ENCODE assay signal across 11 mouse cellular contexts in genomic region chr4:85916034-85916433, GRCm38 (mm10).
DNase-seq lines count a peak whose midpoint lies in the region; ATAC-seq and TF ChIP-seq lines count a peak whose summit lies in the region.
"Had no signal": no experiment of that assay in that cellular context is flagged by ENCODE, and none has a peak within 500 bp of the region (broad histone marks: within the 10 kb centered on the region; RNA-seq: fewer than 3 reads in every experiment).

No protein-coding gene starts in this region.

- no peak overlapping the region for H3K9ac ChIP-seq in embryonic facial prominence, embryonic 13.5 days
- H3K9ac ChIP-seq in limb, embryonic 15.5 days: no peak overlapping the region
- H3K9ac ChIP-seq: liver, embryonic 15.5 days had no signal

- no peaks in the 10 kb centered on the region for H3K36me3 ChIP-seq in embryonic facial prominence, embryonic 13.5 days
- no peaks in the 10 kb centered on the region for H3K36me3 ChIP-seq in embryonic facial prominence, embryonic 10.5 days (replicated peaks)
- no peaks in the 10 kb centered on the region for H3K36me3 ChIP-seq in limb, embryonic 15.5 days
- H3K36me3 ChIP-seq: liver, embryonic 15.5 days had no signal

- no peak overlapping the region for H3K4me3 ChIP-seq in embryonic facial prominence, embryonic 13.5 days
- H3K4me3 ChIP-seq in embryonic facial prominence, embryonic 10.5 days: no peak overlapping the region
- H3K4me3 ChIP-seq in left cerebral cortex, adult 2 months: no peak overlapping the region
- H3K4me3 ChIP-seq in limb, embryonic 15.5 days: no peak overlapping the region
- H3K4me3 ChIP-seq: liver, embryonic 15.5 days had no signal

- H3K4me1 ChIP-seq in embryonic facial prominence, embryonic 13.5 days: peaks cover 3% of the 10 kb centered on the region; the same call in 1 of the 2 replicates
- 0 out of 2 replicates have a peak, but pooled peaks cover 5% of the 10 kb centered on the region for H3K4me1 ChIP-seq in embryonic facial prominence, embryonic 10.5 days
- peaks cover 4% of the 10 kb centered on the region; the same call in 1 of the 2 replicates for H3K4me1 ChIP-seq in limb, embryonic 15.5 days
- H3K4me1 ChIP-seq: liver, embryonic 15.5 days had no signal

- no peaks in the 10 kb centered on the region for H3K9me3 ChIP-seq in embryonic facial prominence, embryonic 13.5 days
- no peaks in the 10 kb centered on the region for H3K9me3 ChIP-seq in embryonic facial prominence, embryonic 10.5 days
- no peaks in the 10 kb centered on the region for H3K9me3 ChIP-seq in limb, embryonic 15.5 days
- H3K9me3 ChIP-seq: liver, embryonic 15.5 days had no signal

- intact Hi-C loops in left cerebral cortex, adult 2 months (cut with DNase I): loop anchor here (5.0 kb wide), 1 partner anchor 74 kb away; no protein-coding TSS in a partner anchor

- 30% methylated on average over 2 of the region's 2 CpGs for WGBS in embryonic facial prominence, embryonic 13.5 days
- 49% methylated on average over 2 of the region's 2 CpGs for whole genome bisulfite sequencing in embryonic facial prominence, embryonic 10.5 days
- WGBS in limb, embryonic 15.5 days: 35% methylated on average over 2 of the region's 2 CpGs

- H3K4me2 ChIP-seq in embryonic facial prominence, embryonic 13.5 days: no peak overlapping the region
- no peak overlapping the region for H3K4me2 ChIP-seq in limb, embryonic 15.5 days
- H3K4me2 ChIP-seq: liver, embryonic 15.5 days; midbrain, embryonic 11.5 days had no signal

- peak overlapping the region; percentile 55; the same call in 1 of the 2 replicates for H3K27ac ChIP-seq in embryonic facial prominence, embryonic 13.5 days
- H3K27ac ChIP-seq in embryonic facial prominence, embryonic 10.5 days (replicated peaks): no peak overlapping the region
- H3K27ac ChIP-seq in left cerebral cortex, adult 2 months: peak overlapping the region; percentile 6; the same call in 1 of the 2 replicates
- H3K27ac ChIP-seq in limb, embryonic 15.5 days: peak overlapping the region; percentile 61
- H3K27ac ChIP-seq: liver, embryonic 15.5 days had no signal

- no peaks in the 10 kb centered on the region for H3K27me3 ChIP-seq in embryonic facial prominence, embryonic 13.5 days
- H3K27me3 ChIP-seq in embryonic facial prominence, embryonic 10.5 days (replicated peaks; ENCODE audit: low read depth, poor library complexity, severe bottlenecking): no peaks in the 10 kb centered on the region
- no peaks in the 10 kb centered on the region for H3K27me3 ChIP-seq in limb, embryonic 15.5 days
- H3K27me3 ChIP-seq: liver, embryonic 15.5 days had no signal

- ATAC-seq in embryonic facial prominence, embryonic 13.5 days (ENCODE audit: insufficient number of reproducible peaks, insufficient read depth, low FRiP score, low TSS enrichment, low read depth): no peak
- no peak for ATAC-seq in limb, embryonic 15.5 days (ENCODE audit: insufficient number of reproducible peaks, low FRiP score, low TSS enrichment, low read depth)

- DNase-seq in embryonic facial prominence, embryonic 10.5 days (ENCODE audit: low spot score): no peak
- no peak for DNase-seq in left cerebral cortex, adult 2 months (ENCODE audit: extremely low spot score in 1 of 2, low spot score in 2 of 2)
- DNase-seq in left cerebral cortex, adult 18-20 months (ENCODE audit: low spot score in 2 of 2): no peak
- DNase-seq in adrenal gland, postnatal 14 days: peak; percentile 63
- no peak for DNase-seq in cerebellum, adult 18-20 months
- no peak for DNase-seq in layer of hippocampus, adult 9-11 months
- DNase-seq: thymus, postnatal 4 days had no signal

- TF ChIP-seq CTCF in left cerebral cortex, adult 2 months (IDR thresholded peaks at IDR 0.05): no peak
